Mouse (Mus musculus) left cerebral cortex, postnatal 4 days (tissue): ENCODE measurements at regions not wholly inside any gene's neighbourhood (a gene's known extent, or its start where the extent isn't known, plus 50 kb on each side); places are given as distances from the start of the nearest gene placed in this dataset. TPM values are rescaled to one million over a fixed set of nuclear protein-coding genes. Genes with fewer than 3 reads are reported as not detected.
A peak's percentile ranks its signal among the peaks of the same experiment; 100 is the strongest.

Source experiments
- DNase-seq: peaks from one replicate; pipeline ENCODE4 v3.0.0-alpha.2; 2022
- intact Hi-C: fragments of 180-260 bp; cut with DNase I; formaldehyde crosslinking; loops from one replicate; pipeline ENCODE4 v1.15.1; 2025
- microRNA-seq: library from miRNA; unstranded; fragments of <30 nt; microRNA quantifications from one replicate; pipeline ENCODE4 v1.2.0, GENCODE M21; 2022

DNA sequence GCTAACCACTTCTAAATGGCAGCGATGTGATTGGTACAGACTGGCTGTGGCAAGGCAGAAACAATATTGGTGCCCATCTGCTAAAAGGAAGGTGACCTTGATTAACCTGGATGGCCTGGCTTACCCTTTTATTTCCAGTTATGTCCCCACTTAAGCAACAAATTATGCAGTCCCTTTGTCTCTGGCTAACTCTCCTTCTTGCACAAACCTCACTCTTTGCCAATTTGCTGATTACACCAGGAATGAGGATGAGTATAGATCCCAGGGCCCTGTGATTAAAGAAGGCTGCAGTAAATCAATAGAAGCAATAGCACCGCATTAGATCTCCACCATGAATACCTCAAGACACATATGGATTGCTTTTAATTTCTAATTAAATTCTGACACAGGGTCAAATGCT, 87.7 kb upstream of the Gm9747 start:
- DNase-seq: no peak
- intact Hi-C loops: no loop called here

DNA sequence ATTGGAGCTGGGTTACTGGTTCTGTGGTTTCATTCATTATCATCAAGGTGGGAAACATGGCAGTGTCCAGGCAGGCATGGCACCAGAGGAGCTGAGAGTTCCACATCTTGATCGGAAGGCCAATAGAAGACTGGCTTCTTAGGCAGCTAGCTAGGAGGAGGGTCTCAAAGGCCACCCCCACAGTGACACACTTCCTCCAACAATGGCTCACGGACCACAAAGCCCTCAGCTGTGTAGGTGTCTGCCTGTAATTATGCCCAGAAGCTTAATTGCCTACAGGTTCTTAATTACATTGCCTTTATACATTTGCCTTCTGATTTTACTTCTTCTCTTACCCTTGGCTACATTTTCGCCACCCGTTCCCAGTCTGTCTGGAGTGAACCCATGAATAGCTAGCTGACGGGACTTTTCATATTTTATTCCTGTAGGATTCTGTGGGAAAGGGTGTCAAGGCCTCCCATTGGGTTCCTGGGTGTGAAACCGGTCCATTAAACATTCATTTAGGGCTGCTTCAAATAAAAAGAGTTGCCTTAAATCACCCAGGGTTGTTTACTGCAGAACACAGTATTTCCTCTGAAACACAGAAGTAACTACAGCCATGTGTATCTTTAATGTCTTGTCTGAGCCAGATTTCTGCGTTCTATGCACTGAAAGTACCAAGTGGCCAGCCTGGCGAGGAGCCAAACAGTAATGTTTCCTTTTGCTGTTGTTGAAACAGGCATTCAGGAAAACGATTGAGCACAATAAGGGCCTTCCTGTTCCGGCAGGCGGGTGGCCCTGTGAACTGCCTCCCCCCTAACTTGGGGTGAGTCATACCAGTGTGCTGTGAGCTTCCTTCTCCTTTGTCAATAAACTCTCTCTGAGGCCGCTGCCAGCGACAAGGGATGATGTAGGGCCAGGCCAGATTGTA, 82.4 kb upstream of the Gm9747 start:
- intact Hi-C loops: no loop called here
- DNase-seq: peak; percentile 58

DNA sequence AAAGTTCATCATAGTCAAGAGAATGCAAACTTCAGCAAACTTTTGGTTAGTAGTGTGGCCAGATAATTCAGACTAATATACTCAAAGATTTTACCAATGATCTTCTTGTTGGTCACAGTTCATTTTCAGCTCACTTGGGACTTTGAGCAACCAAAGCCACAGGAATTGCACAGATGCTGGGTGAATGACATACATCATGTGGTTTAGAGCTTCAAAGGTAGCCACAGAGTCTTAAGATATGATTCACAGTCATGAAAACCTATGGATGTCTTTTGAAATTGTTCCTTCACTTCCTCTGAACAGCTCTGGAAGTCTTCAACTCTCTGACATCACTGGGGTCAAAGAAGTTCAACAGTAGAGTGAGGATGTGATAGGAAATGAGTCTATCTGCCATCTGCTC, 77.0 kb upstream of the Gm9747 start:
- no peak for DNase-seq

DNA sequence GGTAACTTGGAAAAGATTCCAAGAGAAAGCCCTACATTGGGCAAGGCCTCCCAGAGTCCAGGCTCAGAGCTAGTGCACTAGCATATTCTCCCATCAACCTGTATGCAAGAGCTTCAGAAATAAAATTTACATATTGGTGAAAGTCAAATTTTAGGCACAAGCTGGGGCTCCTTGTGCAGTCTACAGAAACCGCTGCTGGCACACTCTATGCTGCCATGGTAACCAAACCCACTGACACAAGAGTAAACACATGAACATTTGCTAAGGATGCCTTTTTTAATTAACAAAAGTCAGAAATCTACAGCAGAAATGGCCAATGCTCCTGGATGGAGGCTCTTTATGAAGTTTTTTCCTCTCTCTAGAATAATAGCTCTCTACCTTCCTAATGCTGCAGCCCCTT, 75.9 kb upstream of the Gm9747 start:
- no peak for DNase-seq
- intact Hi-C loops: no loop called here

More for the DNA sequence above, 77.0 kb upstream of the Gm9747 start:
- intact Hi-C loops: no loop called here

DNA sequence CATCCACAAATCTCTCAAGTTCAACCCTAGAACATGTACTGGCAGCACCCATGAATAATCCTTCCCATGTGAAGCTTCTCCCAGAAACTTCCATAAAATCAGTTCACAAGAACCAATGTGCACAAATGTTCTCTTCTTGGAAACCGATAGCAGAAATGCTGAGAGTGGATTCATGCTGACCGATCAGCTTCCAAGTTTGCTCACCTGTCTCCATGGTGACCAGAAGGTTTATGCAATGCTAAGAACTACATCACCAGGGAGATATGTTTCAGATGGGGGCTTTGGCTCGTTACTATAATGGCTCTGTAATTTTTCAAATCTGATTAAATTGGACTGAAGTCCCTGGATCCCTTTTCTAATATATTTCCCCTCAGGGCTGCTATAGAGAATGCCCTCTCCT, 74.4 kb upstream of the Gm9747 start:
- intact Hi-C loops: no loop called here
- DNase-seq: no peak

DNA sequence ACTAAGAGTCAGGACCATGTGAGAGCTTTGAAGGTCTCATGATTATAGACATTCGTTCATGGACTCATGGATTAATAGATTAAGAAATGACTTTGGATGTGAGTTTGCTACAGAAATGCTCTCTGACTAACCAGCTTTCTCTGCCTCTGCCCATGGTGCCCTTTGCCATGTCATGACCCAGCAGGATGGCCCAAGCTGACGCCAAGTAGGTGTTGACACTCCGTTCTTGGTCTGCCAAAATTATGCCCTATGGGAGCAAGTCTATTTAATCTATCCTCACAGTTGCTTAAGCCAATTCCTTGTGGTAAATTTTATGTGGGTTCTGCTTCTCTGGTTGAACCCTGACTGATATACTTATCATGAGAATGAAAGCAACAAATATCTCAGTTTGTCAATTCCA, 73.7 kb upstream of the Gm9747 start:
- no peak for DNase-seq
- intact Hi-C loops: no loop called here

DNA sequence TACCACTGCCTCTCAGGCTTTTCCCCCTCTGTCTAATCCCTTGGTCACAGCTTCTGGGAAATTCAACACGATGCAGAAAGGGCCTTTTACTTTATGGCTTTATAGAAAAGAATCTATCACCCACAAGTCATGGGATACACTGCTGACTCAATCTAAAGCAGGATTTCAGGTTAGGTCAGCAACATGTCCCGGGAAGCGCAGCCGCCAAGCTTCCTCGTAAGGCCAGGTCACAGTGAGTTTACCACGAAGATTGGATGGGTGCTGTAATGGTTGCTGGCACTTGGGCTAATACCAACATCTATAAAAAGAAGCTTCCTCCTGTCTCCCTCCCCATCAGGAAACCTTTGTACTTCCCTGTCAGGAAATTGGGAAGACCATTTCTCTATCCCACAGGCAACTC, 70.0 kb upstream of the Gm9747 start:
- no peak for DNase-seq
- intact Hi-C loops: no loop called here

DNA sequence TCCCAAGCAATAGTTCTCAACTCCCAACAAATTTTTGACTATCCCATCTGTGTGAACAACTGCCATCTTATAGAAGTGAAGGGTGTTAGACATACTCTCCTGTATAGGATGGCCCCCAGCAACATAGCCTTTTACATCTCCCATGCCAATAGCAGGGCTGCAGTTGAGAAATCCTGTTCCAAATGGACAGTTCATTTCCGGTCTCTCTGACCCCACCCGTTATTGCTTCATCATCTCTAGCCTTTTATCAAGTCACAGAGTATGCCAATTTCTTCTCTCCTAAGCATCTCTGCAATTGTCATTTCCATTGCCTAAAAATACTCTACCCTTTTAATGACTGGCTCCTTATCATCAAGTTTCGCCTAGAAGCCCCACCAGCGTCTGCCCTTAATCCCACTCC, 64.8 kb upstream of the Gm9747 start:
- intact Hi-C loops: loop anchor here (2.0 kb wide), 1 partner anchor 29 kb away; no protein-coding TSS in a partner anchor
- DNase-seq: no peak

DNA sequence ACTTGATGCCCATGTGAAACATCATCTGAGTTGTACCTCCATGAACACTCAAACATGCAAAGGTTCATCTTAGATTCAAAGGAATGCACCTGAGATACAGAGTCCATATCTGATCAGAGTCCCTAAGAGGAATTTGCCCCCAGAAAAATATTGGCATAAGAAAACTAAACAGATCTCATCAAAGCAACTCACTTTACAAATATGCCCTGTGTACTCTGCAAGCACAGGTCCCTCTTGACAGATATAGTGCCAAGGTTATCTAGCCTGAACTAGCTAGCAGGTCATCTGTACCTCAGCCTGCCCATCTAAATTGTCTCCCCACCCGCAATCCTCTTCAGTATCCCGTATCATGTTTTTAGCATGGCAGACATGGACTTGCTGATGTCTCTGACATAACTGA, 64.0 kb upstream of the Gm9747 start:
- intact Hi-C loops: loop anchor here (2.0 kb wide), 1 partner anchor 30 kb away; no protein-coding TSS in a partner anchor
- DNase-seq: no peak

DNA sequence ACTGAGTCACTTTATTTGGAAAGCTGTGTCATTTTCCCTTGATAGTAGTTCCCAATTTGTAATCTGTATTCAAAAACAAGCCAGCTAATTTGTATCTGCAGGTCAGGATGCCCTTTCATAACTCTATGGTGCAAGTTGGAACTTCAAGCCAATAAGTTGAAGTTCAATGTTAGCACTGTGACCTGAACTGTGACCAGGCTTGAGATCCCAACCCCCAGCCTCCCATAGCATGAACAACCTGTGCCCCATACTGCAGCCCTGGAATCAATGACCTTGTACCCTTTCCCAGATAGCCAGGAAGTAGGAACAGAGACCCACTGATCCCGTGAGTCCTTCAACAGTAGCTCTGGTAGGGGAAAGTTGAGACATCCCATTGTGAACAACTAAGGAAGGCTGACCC, 52.5 kb upstream of the Gm9747 start:
- no peak for DNase-seq
- intact Hi-C loops: no loop called here

Small RNAs in the stretch of these regions (microRNA-seq; reads per million reads assigned to microRNA genes)
- not detected for gene Mir6344
